ENCODE assay signal across 8 mouse cellular contexts in genomic region chr11:52282774-52283595, GRCm38 (mm10). TPM values are rescaled to one million over a fixed set of nuclear protein-coding genes. Genes with fewer than 3 reads are reported as not detected.
DNase-seq lines count a peak whose midpoint lies in the region; ATAC-seq and TF ChIP-seq lines count a peak whose summit lies in the region.

TSS of gene Tcf7 (minus strand) at chr11:52283014.

- peak within 1 kb of the TSS; percentile 74 for H3ac ChIP-seq in myocyte (ENCODE audit: control insufficient read depth, insufficient read length)

- 1% methylated on average over 95 of the region's 97 CpGs for WGBS in liver, adult 2 months

- peaks cover 9% of the 10 kb centered on the region for H3K4me1 ChIP-seq in liver, adult 2 months (ENCODE audit: control insufficient read depth, insufficient read depth, low read length)

- peak; percentile 33 to 48 for DNase-seq in cerebellum, postnatal 14 days
- no peak for DNase-seq in cerebellum, adult 8-10 months
- peak; percentile 89 for DNase-seq in adrenal gland, postnatal 14 days
- peak; percentile 34 for DNase-seq in gastrocnemius, adult 18-20 months (ENCODE audit: low spot score)
- DNase-seq in liver, adult 2 months (ENCODE audit: extremely low read depth, low read depth, low spot score): no peak
- DNase-seq in thymus, postnatal 0 days (ENCODE audit: low spot score): peak; percentile 82

- peak within 1 kb of the TSS; percentile 87 for H3K4me3 ChIP-seq in liver, adult 2 months (ENCODE audit: insufficient read depth, low read depth, low read length)
- peak within 1 kb of the TSS; percentile 55 for H3K4me3 ChIP-seq in myocyte

- no peaks in the 10 kb centered on the region for H3K79me2 ChIP-seq in liver, adult 2 months (ENCODE audit: control insufficient read depth, insufficient read depth, low read length)
- H3K79me2 ChIP-seq in myocyte (ENCODE audit: control insufficient read depth, insufficient read depth): peaks cover 3% of the 10 kb centered on the region

- no peak for ATAC-seq in inflammation-experienced regulatory T-cells, adult 6 months

- H3K4me2 ChIP-seq in myocyte (ENCODE audit: low read depth): peak within 1 kb of the TSS; percentile 85

- no peak within 1 kb of the TSS; the same call in 1 of the 2 replicates for H3K27ac ChIP-seq in liver, adult 2 months (replicated peaks; ENCODE audit: insufficient read depth, low read depth, low read length)

- no peak for TF ChIP-seq CTCF in liver, adult 2 months (IDR thresholded peaks at IDR 0.05; ENCODE audit: low read depth, low read length)

- H3K9ac ChIP-seq in liver, adult 2 months (ENCODE audit: low read depth, low read length): peak within 1 kb of the TSS; percentile 86

- no peaks in the 10 kb centered on the region for H3K36me3 ChIP-seq in liver, adult 2 months (ENCODE audit: control insufficient read depth, insufficient read depth, low read length)
- H3K36me3 ChIP-seq in myocyte (ENCODE audit: control insufficient read depth, insufficient read depth): peaks cover 5% of the 10 kb centered on the region

- H3K27me3 ChIP-seq in liver, adult 2 months (ENCODE audit: control insufficient read depth, insufficient read depth, low read length): no peaks in the 10 kb centered on the region
- H3K27me3 ChIP-seq in myocyte (ENCODE audit: control insufficient read depth, insufficient read depth, insufficient read length): no peaks in the 10 kb centered on the region

- TF ChIP-seq POLR2A in liver, adult 2 months (IDR thresholded peaks at IDR 0.05; ENCODE audit: extremely low read depth, insufficient read depth, low read length): no peak
- TF ChIP-seq POLR2A in myocyte (IDR thresholded peaks at IDR 0.05; ENCODE audit: insufficient read length, low read depth): peak; percentile 63

TF ChIP-seq in myocyte, 11 proteins besides CTCF, POLR2A, EP300 and RAD21:
- no peak for TF ChIP-seq TCF3 (IDR thresholded peaks at IDR 0.05; ENCODE audit: insufficient read length, low read depth)
- TF ChIP-seq MYOD1 (IDR thresholded peaks at IDR 0.05; ENCODE audit: control insufficient read depth in 1 of 3, insufficient read length in 2 of 3, low read depth in 2 of 3): no peak
- peak; percentile 51 for TF ChIP-seq POLR2AphosphoS2 (IDR thresholded peaks at IDR 0.05; ENCODE audit: insufficient read length, low read depth)
- TF ChIP-seq MYOG (IDR thresholded peaks at IDR 0.05; ENCODE audit: control insufficient read depth in 1 of 3, insufficient read depth in 1 of 3, insufficient read length in 2 of 3, low read depth in 2 of 3): peak in 1 of 3 experiments; percentile 38
TF ChIP-seq in myocyte: peak in this region for 2.

RNA-seq across cellular contexts. Expression of gene Tcf7, which starts in this region (rescaled TPM):
- total RNA-seq in adrenal gland, postnatal 14 days (2021): 41.6 and 78.5 TPM in 2 replicates
- total RNA-seq in gastrocnemius, adult 18-20 months (2021): under 1 TPM; 0.23 to 0.50 TPM
- 100 to 1,000 TPM; 144 to 447 (median 399) TPM for polyA plus RNA-seq in inflammation-experienced regulatory T-cells, adult 6 months (2017; shearing (Covaris generic))
- total RNA-seq in liver, adult 2 months (2014; rRNA removed): 1.1 and 1.2 TPM in 2 replicates
- polyA plus RNA-seq in liver, adult 2 months (2012; rRNA removed): 5.7 and 7.5 TPM in 2 replicates
- 17.3 TPM for polyA plus RNA-seq in myocyte (2012; fragmentation: generic; extraction: Trizol)
- 1,084 and 1,272 TPM in 2 replicates for polyA plus RNA-seq in thymus, postnatal 0 days (2015; fragmentation: Nextera tagmentation; extraction: Ambion mirVana)

Comparison
In these comparisons a context has a peak if more than half of its experiments do, and no peak if none do; other contexts are left out.
1. RNA of gene Tcf7 (total RNA-seq): 41.6 to 78.5 TPM in adrenal gland, postnatal 14 days; 1.1 to 1.2 TPM in liver, adult 2 months and 0.23 to 0.50 TPM in gastrocnemius, adult 18-20 months; every median in the first group is over 10 times any median in the second.
2. DNase-seq: peak in cerebellum, postnatal 14 days (2 of 2), adrenal gland, postnatal 14 days (single experiment) and thymus, postnatal 0 days (single experiment); none in cerebellum, adult 8-10 months (single experiment) and liver, adult 2 months (single experiment).
3. Peak in DNase-seq in gastrocnemius, adult 18-20 months; RNA of the gene not detected or under 1 TPM.